Mouse (Mus musculus) kidney, postnatal 0 days (tissue): ENCODE measurements around the gene Gm13283. TPM values are rescaled to one million over a fixed set of nuclear protein-coding genes. Genes with fewer than 3 reads are reported as not detected.
"Not testable (repeated sequence)": the region's sequence is repeated elsewhere in the genome, so short reads cannot be mapped to it uniquely, and the experiment has no call there.

Experiments
- ATAC-seq: fragments of 200-750 bp; cut with Nextera tagmentation; replicated peaks from 2 replicates; pipeline ENCODE4 v1.8.0; 2017; ENCODE audit warnings: low read depth, moderate number of reproducible peaks, moderate TSS enrichment, moderate library complexity; ENCODE audit not compliant: low FRiP score
- DNase-seq: peaks from one replicate; pipeline ENCODE4 v3.0.0-alpha.2; 2016; ENCODE audit warnings: low spot score
- H3K27ac ChIP-seq: fragments of 300-500 bp; sonication (generic); 2 replicates; pipeline ENCODE4 v1.5.1; 2014; ENCODE audit warnings: mild to moderate bottlenecking
- H3K27me3 ChIP-seq: fragments of 300-500 bp; sonication (generic); 2 replicates; pipeline ENCODE4 v1.6.1; 2014; ENCODE audit warnings: low read length, mixed read lengths; ENCODE audit not compliant: insufficient read depth
- H3K36me3 ChIP-seq: fragments of 300-500 bp; sonication (generic); 2 replicates; pipeline ENCODE4 v1.6.1; 2014; ENCODE audit warnings: low read length, mixed read lengths; ENCODE audit not compliant: insufficient read depth
- H3K4me1 ChIP-seq: fragments of 300-500 bp; sonication (generic); replicated peaks from 2 replicates; pipeline ENCODE4 v1.6.1; 2014; ENCODE audit warnings: antibody characterized with exemption, low read length, mixed read lengths; ENCODE audit not compliant: insufficient read depth
- H3K4me2 ChIP-seq: fragments of 300-500 bp; sonication (generic); 2 replicates; pipeline ENCODE4 v1.6.1; 2014; ENCODE audit warnings: mild to moderate bottlenecking, low read length, moderate library complexity, mixed read lengths
- H3K4me3 ChIP-seq: fragments of 300-500 bp; sonication (generic); replicated peaks from 2 replicates; pipeline ENCODE4 v1.5.1; 2014; ENCODE audit warnings: low read depth, low read length
- H3K9ac ChIP-seq: fragments of 300-500 bp; sonication (generic); 2 replicates; pipeline ENCODE4 v1.6.1; 2014; ENCODE audit warnings: low read depth, low read length
- H3K9me3 ChIP-seq: fragments of 300-500 bp; sonication (generic); replicated peaks from 2 replicates; pipeline ENCODE4 v1.6.1; 2016; ENCODE audit warnings: low read length, inconsistent platforms, mixed read lengths
- CTCF ChIP-seq: IDR thresholded peaks from 2 replicates; pipeline ENCODE4 v1.5.1; 2016; ENCODE audit warnings: antibody characterized with exemption, low read depth, mild to moderate bottlenecking, moderate library complexity
- WGBS: fragments of 180-500 bp; shearing (Covaris S2); extraction: QIAGEN DNeasy Blood & Tissue Kit; methylation state at CpG from one replicate; pipeline ENCODE4 v1.1.7; 2014; 5-methylcytosine and 5-hydroxymethylcytosine counted together
- polyA plus RNA-seq: library from polyadenylated mRNA; unstranded; fragments of >200 nt; fragmentation: Nextera tagmentation; extraction: Ambion mirVana; gene quantifications from 2 replicates; pipeline ENCODE4 v1.2.1, GENCODE M21; 2015

Gene Gm13283
- polyA plus RNA-seq, 1 experiment from 2014 or later, result 0.49 TPM

DNA sequence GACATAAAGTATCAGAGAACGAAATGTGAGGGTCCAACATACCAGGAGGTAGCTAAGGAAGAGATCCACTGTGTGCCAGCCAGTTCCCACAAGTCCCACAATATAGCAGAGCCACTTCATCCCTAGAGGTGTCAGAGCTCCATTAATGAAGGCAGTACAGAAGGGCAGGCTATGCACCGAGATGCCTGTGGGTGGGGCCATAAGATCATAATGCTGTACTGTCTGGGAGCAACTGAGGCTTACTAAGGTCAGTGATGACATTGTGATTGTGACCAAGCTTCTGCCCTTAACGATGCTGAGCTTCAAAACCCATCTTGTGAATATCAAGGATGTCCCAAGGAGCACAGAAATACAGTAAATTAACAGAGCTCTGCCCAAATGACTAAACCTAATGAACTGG lies 15.7 kb upstream of the Gm13283 start:
- H3K4me3 ChIP-seq, result no peak overlapping the region
- DNase-seq (no peak), ATAC-seq (no peak)
- TF ChIP-seq CTCF, result no peak
- no peaks in the 10 kb centered on the region for H3K36me3 ChIP-seq
- H3K4me2 ChIP-seq, result no peak overlapping the region
- H3K27ac ChIP-seq, result no peak overlapping the region
- H3K9ac ChIP-seq, result no peak overlapping the region
- no peaks in the 10 kb centered on the region for H3K9me3 ChIP-seq
- no peaks in the 10 kb centered on the region for H3K4me1 ChIP-seq
- 56% methylated on average over 3 of the region's 3 CpGs for WGBS
- no peaks in the 10 kb centered on the region for H3K27me3 ChIP-seq

DNA sequence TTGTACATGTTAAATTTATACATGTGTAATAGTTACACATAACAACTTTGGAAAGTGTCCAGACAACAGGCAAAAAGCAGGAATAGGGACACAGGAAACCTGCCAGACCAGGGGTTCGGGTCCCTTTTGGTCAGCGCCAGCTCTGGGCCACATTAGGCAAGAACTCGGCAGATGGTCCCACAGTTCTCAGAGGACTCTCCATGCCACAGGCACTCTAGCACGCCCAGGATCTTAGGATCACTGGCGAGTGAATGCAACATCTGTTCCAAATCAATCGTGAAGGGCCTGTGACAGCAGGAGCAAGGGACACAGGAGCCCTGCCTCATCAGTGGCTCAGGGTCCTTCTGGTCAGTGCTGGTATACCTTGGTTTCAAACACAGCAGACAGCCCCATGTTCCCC lies 10.0 kb upstream of the Gm13283 start:
- Histone ChIP-seq H3K4me3 (no peak overlapping the region), H3K36me3 (no peaks in the 10 kb centered on the region), H3K4me1 (no peaks in the 10 kb centered on the region), H3K4me2 (no peak overlapping the region), H3K27ac (no peak overlapping the region), H3K9me3 (no peaks in the 10 kb centered on the region), H3K27me3 (no peaks in the 10 kb centered on the region), H3K9ac (no peak overlapping the region)
- no peak for TF ChIP-seq CTCF
- DNase-seq (no peak), ATAC-seq (no peak)
- WGBS, result 49% methylated on average over 6 of the region's 6 CpGs

DNA sequence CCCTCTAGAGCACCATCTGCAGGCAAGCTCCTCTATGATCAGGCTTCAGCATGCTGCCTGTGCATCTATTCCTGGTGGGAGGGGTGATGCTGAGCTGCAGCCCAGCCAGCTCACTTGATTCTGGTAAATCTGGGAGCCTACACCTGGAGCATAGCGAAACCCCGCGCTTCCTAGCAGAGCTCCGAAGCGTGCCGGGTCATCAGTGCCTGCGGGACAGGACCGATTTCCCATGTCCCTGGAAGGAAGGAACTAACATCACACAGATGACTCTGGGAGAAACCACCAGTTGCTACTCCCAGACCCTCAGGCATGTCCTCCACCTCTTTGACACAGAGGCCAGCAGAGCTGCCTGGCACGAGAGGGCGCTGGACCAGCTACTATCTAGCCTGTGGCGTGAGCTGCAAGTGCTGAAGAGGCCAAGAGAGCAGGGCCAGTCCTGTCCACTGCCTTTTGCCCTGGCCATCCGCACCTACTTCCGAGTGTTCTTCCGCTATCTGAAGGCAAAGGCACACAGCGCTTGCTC lies 5.0 kb upstream of the Gm13283 start, which contains the start of gene Gm13271:
TSS of gene Gm13271 (plus strand) at position 51 of the 523 bp plus-strand sequence.
- not testable (repeated sequence) for DNase-seq, H3K9me3 ChIP-seq, H3K27ac ChIP-seq, ATAC-seq, H3K9ac ChIP-seq, H3K27me3 ChIP-seq, H3K4me1 ChIP-seq, H3K36me3 ChIP-seq, H3K4me3 ChIP-seq, H3K4me2 ChIP-seq
- 0 out of 2 replicates have a peak, but pooled peaks have one; percentile 26 for TF ChIP-seq CTCF
- WGBS, result 81% methylated on average over 15 of the region's 15 CpGs

DNA sequence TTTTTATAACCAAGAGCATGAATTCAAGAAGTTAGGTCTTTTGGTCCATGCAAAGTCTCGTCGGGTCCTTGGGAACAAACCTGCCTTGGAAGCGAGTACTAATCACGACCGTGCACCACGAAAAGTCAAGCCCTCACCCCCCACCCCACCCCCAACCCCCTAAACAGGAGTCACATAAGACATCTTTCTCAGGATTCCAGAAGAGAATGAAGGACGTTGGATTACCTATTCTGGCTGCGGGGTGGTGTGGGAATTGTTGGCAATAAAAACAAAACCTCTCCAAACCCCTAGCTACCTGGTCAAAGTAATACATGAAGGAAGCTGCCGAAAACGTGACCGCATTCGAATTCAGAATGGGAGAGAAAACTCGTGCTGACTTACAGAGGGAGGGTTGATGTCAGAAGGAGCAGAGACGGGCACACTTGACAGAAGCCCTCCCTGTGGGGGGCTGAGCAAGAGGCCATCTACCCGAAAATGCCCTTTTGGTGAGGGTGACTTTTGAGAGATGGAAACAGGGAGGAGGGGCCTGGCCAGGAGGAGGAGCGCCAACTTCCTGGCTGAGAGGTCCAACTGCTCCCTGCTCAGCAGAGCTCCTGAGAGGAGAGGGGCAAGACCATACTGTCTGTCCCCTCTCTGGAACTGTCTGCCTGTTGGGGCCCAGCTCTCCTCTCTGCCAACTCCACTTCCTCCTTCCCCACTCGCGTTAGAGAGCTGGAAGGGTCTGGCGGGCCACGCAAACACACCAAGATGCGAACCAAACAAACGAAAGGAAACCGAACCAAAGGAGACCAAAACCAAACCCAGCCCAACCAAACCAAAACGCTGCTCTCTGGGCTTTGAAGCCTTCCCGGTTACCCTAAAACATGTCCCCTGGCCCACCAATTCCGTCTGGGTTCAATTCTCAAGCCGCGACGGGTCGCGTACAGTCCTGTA lies 3.1 kb upstream of the Gm13283 start:
- DNase-seq, ATAC-seq, H3K36me3 ChIP-seq, H3K27me3 ChIP-seq, H3K9me3 ChIP-seq, H3K4me1 ChIP-seq: not testable (repeated sequence)
- H3K4me2 ChIP-seq, result peak overlapping the region; percentile 75
- peak overlapping the region; percentile 46 for H3K4me3 ChIP-seq
- WGBS, result 11% methylated on average over 28 of the region's 31 CpGs
- H3K9ac ChIP-seq, result peak overlapping the region; percentile 65
- H3K27ac ChIP-seq, result peak overlapping the region; percentile 98

DNA sequence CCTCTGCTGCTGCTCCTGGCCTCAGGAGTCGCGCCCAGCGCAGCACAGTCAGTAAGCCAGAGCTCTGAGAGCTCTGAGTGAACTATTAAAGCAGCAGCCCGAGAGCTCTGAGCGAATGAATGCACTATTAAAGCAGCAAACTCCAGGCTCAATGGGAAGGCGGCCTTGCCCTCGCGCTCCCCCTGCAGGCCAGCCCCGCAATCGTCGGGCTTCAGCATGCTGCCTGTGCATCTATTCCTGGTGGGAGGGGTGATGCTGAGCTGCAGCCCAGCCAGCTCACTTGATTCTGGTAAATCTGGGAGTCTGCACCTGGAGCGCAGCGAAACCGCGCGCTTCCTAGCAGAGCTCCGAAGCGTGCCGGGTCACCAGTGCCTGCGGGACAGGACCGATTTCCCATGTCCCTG lies 2.3 kb upstream of the Gm13283 start:
- peak; percentile 71 for TF ChIP-seq CTCF
- not testable (repeated sequence) for H3K27me3 ChIP-seq, H3K36me3 ChIP-seq, H3K4me1 ChIP-seq, H3K9me3 ChIP-seq
- ATAC-seq (peak; percentile 100), DNase-seq (peak; percentile 96)
- H3K9ac ChIP-seq, result peak overlapping the region; percentile 65
- H3K4me3 ChIP-seq, result peak overlapping the region; percentile 46
- WGBS, result under 1% methylated on average over 11 of the region's 21 CpGs
- peak overlapping the region; percentile 75 for H3K4me2 ChIP-seq
- H3K27ac ChIP-seq, result peak overlapping the region; percentile 98

DNA sequence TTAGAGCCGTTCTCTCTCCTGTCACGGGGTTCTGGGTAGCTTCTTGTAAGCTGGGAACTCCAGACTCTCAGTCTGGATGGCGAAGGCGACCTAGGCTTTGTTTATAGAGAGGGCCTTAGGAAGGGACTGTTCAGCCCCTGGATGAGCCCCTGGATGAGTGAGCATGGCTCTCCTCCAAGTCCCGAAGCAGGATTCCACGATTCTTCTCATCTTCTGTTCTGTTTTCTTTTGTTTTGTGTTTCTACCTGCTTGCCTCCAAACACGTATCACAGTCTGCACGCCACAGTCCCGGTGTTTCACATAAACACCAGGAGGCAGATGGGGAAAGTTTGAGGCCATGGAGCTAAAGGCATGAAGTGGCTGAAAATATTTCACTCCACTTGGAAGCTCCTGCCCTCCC lies 1.2 kb upstream of the Gm13283 start:
- DNase-seq, H3K4me3 ChIP-seq, H3K27ac ChIP-seq, H3K36me3 ChIP-seq, H3K4me2 ChIP-seq, ATAC-seq, H3K9ac ChIP-seq, H3K27me3 ChIP-seq, H3K4me1 ChIP-seq, H3K9me3 ChIP-seq: not testable (repeated sequence)
- WGBS, result 87% methylated on average over 8 of the region's 9 CpGs
